Mouse (Mus musculus): ENCODE results near the gene Eya2.

Gene Eya2

DNA sequence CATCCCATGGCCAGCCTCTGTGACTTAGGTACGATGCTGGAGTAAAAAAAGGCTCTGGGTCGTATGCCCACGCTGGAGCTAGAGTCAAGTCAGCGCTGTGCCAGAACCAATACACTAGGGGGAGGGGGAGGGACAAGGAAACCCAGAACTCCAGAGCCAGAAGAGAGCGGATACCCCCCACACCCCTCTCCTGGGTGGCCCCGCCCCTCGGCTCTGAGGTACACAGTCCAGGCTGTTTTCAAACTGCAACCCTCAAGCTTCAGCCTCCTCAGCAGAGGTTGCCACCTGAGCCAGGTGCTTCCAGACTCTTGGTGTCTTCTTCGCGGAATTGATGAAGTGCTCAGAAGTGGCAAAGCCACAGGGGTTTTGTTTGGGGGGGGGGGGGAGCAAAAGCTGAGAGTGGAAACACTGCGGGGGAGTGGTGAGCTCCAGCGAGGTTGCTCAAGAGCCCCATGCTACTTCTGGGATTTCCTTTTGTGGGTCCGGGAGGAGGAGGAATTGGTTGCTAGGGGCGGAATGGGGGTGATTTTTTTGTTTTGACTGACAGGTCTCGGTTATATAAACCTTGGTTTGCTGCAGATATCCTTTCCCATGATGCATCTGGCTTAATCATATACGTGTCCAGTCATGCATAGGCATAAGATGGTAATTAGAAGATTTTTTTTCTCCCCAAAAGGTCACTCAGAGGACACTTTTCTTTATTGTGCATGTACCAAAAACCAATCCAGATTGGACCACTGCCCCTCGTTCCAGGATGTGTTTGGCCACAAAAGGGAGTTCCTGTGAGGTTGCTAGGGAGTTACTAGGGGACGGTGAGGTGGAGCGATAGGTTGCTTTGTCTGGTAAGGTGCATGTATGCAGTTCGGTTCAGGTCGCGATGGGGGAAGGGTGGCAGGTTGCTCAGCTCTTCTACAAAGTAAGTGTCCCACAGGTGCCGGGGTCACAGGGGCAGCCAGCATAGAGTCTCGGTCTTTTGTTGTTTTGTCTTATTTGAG, 122.6 kb downstream of the Eya2 start:
- DNase-seq (ENCODE audit: low read depth): no peak

DNA sequence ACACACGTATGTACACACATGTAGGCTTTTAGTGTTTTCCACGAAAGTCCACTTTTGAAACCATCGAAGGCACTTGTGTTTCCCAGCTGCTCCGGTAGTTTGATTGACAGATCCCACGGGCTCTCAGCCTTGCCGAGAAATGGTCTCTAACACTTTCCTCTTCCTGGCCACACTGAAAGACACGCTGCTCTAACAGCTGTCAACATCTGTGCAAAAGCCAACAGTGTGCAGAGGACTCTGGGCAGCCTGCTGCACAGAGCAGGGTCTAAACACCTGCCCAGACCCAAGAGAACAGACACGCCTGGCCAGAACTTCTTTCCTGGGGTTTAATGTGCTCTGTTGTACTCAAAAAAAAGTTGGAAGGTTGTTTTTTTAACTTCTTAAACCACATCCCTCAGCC, 124.5 kb downstream of the Eya2 start:
- DNase-seq (ENCODE audit: low read depth): no peak

DNA sequence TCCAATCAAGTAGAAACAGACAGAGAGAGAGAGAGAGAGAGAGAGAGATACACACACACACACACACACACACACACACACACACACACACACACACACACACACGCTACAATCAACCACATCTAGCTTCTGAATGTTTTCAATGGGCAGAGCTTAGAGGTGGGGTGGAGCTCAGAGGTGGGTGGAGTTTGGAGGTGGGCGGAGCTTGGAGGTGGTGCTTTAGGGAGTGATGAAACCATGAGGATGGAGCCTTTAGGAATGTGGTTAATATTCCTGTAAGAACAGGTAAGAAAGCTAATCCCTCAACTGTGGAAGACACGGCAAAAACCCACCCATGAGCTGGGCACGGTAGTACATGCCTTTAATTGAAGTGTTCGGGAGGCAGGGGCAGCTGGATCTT, 127.1 kb downstream of the Eya2 start:
- no peak for DNase-seq (ENCODE audit: low read depth)

DNA sequence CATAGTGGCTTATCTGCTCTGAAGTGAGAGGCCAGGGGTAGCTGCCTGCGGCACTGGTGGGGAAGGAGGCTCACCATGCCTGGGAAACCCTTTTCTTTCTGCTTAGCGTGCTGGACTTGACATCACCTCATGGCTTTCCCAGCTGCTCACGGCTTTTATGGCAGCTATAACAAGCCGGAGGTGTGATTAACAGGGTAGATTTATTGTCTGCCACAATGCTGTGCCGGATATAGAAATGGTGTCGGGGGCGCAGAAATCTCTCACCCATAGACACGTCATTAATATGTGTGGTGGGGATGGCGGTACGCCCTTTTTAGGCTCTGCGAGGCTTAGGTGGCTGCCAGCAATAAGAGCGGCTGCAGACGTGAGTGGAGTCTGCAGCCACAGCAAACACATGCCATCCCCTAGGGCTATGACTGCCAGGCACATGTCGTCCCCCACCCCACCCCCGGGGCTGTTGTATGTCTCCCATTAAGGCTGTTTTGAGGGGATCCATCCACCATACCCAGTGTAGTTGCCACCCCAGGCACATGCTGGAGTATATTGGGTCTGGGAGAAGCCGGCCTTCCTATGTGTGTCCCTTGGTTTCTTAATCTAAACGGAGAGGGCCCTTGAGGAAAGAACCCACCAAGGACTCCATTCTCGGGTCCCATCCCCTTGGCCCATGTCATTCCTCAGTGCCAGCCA, 137.9 kb downstream of the Eya2 start:
- no peak for DNase-seq (ENCODE audit: low read depth)

DNA sequence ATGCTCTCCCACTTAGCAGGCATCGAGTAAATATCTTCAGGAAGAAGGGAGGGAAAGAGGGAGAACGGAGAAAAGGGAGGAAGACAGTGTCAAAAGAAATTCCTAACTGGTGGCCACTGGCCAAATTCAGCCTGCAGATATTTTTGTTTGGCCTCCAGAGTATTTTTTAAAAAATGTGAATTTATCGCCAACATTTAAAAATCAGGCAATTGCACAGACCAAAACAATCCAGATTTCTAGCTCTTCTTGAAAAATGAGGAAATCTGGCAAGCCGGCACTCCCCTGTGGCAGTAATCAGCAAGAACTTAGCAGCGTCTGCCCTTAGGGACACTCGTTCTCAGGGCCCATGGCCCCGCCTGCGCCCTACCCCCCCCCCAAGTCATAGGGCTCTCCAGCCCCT, 138.9 kb downstream of the Eya2 start:
- DNase-seq (ENCODE audit: low read depth): no peak

DNA sequence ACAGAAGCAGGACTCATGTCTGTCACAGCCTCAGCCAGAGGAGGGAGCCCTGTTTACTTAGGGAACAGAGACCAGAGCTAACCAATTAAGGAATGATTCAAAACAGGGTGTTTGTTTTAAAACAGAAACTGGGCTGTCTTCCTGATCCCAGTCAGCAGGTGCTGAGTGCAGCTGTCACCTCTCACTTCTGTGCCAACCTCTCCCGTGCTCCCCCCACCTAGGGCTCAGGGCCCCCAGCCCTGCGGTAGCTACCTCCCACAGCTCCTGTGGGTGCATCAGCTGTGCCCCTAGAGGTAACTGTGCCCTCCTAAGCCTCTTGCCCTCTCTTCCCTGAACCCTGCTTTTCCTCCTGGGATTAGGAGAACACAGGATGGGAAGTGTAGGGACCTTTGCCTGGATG, 141.5 kb downstream of the Eya2 start:
- no peak for DNase-seq (ENCODE audit: low read depth)

DNA sequence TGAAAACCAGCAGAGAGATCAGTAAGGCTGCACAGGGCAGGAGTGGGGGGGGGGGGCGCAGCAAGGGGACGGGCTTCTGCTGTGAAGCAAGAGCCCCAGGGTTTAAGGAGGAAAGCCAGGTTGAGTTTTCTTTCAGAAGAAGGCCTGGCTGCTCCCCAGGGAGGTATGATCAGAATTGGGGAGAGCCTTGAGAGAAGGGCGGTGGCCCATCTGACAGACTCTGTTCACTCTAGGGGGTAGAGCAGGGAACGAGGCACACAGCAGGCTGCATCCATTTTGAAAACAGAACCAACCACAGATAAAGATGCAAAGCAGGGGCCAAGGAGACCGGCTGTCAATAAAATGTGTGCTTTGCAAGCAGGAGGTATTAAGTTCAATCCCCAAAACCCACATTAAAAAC, 145.5 kb downstream of the Eya2 start:
- no peak for DNase-seq (ENCODE audit: low read depth)

DNA sequence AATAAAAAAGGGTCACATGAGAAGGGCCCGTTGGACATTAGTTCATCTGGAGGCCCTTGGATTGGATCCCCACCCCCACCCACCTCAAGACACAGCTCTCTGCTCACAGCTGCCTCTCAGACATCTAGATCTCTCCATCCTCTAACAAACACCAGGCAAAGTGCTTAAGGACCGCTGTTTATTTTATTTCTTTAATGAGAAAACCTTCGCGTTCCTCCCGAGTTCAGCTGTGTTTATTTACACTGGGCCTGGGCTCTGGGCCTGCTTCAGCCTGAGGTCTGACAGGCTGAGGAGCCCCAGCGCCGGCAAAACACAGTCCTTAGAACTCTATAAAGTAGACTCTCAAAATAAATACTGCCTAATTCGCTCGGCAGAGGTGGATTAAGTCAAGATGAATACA, 146.2 kb downstream of the Eya2 start:
- no peak for DNase-seq (ENCODE audit: low read depth)

DNA sequence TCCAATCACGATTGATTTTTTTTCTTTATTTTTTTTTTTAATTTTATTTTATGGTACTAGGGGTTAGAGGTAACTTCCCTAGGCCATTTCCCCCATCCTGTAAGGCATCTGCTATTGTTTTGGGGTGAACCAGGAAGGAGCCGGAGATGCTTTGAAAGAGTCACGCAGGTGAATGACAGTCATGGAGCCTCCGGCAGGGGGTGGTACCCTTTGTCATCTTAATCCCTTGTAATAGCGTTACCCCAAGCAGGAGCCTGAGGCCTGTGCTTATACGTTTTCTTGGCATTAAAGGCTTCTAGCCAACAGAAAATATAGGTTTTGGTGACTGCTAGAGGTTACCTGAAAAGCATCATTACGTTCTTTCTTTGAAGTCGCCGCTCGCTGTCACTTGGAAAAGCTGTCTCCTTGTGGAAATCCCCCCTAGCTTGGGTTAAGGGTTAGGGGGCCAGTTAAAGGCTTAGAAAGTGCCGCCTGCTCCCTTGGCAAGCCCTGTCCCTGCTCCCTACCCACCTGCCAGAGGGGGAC, 146.8 kb downstream of the Eya2 start:
- DNase-seq (ENCODE audit: low read depth): no peak

DNA sequence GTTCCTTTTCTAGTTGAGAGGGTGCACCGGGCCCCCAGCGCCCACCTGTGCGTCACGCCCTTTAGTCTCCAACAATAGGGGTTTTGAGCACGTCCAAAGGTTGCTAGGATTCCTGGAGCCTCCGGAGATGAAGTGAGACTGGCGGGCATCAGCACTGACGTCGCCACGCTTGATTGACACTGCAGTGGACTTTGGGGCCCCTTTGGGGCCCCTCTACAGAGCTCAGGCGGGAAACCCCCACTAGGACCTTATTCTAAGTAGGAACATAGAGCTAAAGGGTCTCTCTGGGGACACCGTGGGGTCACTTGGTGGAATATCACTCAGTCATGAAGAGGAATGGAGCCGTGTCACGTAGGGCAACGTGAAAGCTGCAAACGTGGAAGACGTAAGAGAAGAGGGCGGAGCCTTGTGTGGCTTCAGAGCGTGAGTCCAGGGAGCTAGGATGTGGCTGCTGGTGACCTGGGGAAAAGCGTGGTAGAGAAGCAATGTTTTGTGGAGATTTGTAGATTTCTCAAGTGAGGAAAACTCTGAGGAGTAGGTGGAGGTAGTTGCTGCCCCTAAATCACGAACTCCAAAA, 147.5 kb downstream of the Eya2 start:
- no peak for DNase-seq (ENCODE audit: low read depth)

DNA sequence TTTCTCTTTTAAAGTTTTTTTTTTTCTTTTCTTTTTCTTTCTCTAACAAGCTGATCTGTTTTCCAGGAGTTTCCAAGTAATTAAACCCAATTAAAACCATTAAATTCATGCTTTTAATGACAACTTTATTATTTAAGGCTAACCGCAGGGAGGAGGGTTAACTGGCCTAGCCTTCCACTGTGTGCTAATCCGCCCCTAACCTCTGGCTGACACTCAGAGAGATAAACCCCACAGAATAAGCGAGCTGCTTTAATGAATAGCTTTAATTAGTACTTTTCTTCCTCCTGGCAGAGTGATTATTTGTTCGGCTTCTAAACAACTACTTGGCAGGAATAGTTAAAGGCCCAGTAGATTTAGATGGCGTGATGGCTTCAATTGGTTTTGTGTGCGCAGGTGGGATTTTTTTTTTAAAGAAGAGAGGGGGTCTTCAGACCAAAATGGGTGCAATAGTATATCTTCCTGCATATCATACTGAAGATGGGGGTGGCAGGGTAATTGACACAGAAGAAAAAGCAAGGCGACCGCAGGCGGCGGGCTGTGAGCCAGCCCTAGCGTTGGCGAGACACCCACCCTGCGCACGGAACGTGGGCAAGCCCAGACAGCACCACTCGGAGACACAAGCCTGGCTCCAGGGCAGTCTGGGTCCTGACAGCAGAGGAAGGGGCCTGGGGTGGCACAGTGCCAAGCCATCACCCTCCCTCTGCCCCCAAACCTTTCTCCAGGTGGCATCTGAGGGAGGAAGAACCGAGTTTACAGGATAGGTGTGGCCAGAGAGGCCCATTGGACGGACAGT, 150.7 kb downstream of the Eya2 start:
- no peak for DNase-seq (ENCODE audit: low read depth)

DNA sequence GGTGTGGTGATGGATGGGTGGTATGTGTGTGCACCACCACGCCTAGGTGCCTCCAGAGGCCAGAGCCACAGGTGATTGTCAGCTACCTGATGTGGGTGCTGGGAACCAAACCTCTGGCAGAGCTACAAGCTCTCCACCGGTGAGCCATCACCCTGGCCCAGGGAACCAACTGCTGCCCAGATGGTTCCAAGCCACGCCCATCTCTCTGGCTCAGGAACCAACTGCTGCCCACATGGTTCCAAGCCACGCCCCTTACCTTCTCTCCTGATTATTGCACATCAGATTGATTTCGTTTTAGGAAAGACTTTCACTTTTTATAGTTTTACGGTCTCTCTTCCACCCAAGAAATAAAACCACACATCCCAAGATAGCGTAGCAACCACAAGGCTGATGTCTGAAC, 153.1 kb downstream of the Eya2 start:
- no peak for DNase-seq (ENCODE audit: low read depth)

DNA sequence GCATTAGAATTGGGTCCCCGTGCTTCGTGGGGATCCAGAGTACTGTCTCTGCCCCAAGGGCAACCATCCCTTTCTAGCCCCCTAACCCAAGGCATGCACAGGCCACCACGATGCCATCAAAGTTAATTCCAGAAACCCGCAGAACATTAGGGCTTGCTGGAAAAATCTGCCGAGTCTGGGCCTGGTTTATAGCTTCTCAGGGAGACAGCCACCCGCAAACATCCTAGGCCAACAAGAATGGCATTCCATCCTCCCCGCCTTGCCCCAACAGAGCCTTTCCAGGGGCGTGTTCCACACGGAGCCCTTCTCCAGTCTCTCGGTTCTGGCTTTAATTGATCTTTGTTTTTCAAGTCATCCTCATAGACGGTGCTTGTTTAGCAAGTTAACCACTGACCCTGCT, 153.6 kb downstream of the Eya2 start:
- DNase-seq (ENCODE audit: low read depth): no peak

DNA sequence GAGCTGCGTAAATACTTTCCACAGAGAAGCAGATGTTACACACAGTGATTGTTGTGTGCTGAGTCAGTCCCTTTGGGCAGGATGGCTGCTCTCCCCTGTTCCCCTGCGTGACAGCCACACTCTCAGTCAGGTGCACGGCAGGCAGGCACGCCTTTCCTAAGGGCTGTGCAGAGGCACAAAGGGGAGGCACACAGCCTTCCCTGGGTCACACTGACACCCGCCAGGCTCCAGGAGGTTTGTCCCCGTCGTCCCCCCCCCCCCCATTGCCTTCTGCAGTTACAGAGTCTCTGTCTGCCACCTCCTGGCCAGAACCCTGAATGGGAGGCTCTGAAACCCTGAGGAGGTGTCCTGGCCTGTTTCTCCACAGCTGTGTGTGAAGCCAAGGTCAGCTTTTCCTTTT, 156.2 kb downstream of the Eya2 start:
- no peak for DNase-seq (ENCODE audit: low read depth)

DNA sequence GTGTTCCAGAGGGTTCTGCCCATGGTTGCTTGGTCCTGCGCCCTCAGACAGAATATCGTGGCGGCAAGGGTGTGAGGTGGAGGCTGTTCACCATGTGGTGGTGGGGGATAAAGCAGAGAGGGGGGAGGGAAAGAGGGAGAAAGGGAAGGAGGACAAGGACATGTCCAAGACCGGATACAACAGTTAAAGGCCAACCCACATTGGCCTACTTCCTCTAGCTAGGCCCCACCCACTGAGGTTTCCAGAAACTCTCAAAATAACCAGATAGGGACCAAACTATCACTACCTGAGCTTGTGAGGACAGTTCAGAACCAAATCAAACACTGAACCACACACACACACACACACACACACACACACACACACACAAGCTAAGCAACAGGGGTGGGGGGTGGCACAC, 157.9 kb downstream of the Eya2 start:
- no peak for DNase-seq (ENCODE audit: low read depth)

DNA sequence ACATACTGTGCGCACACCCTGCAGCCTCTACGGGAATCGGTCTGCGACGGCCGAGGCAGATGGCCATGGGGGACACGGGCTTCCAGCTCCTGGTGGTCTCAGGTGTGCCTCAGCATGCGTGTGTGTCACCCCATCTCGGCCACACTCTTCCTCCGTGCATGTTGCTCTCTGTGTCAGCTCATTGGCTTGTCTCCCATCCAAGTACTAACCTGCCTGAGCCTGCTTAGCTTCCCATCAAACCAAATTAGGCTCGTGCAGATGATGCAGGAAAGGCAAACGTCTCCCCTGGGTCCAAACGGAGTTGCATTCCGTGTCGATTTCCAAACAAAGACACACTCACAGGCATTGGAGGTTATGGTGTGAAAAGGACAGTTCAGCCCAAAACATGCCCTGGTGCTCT, 163.0 kb downstream of the Eya2 start:
- no peak for DNase-seq (ENCODE audit: low read depth)

DNA sequence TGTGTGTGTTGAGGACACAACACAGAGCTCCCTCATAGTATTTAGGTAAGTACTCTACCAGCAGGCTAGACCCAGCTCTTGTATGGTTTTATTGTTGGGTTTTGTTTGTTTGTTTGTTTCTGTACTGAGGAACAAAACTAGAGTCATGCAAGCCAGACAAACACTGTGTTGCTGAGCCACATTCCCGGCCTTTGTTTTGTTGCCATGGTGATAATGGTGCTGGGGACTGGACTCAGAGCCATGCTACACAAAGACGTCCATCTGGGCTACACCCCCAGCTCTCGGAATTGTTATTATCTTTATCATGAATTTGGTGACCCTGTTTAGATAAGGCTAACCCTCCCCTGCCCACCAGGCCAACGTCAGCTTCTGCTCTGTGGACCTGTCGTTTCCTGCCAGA, 163.7 kb downstream of the Eya2 start:
- DNase-seq (ENCODE audit: low read depth): no peak

DNA sequence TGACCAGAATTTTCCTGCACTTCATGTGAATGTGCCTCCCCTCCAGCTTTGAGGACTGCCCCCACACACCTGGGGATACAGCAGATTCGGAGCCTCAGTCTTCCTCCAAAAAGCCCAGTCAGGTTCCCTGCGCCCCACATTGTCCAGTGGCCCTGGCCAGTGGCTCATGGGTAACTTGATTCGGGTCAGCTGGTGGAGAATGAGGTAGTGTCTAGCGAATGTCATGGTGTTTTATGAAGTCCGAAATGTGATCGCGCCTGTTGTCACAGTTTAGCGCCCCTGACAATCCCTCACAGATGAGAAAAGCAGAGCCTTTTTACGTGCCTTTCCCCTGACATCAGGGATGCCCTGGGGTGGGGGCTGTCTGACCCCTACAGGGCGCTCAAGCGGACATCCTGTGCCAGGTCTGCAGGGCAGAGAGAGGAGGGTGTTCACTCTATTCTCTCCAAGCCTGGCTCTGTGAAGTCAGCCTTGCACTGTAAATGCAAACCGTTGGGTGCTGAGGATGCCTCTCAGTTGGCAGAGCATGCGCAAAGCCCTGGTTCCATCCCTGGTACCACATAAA, 164.7 kb downstream of the Eya2 start:
- no peak for DNase-seq (ENCODE audit: low read depth)

DNA sequence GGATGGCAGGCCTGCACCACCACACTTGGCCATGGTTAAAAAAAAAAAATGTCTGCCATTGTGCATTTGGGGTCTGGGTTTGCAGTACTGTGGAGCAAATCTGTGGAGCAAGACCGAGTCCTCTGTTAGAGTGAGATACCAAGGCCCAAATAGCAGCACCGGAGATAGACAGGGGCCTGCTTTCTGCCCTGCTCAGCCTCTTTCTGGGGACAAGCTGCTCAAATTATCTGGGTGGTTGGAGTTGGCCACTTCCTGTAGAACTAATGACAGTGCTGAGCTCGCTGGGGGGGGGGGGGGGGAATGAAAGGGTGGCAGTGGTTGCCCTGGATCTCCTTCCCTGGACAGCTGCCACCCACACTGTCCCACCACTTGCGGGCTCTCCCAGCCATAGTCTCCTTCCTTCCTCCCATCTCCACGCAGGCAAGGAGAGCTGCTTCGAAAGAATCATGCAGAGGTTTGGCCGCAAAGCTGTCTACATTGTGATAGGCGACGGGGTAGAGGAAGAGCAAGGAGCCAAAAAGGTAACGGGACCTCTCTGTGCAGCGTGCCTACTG, 174.1 kb downstream of the Eya2 start:
- DNase-seq (ENCODE audit: low read depth): no peak

DNA sequence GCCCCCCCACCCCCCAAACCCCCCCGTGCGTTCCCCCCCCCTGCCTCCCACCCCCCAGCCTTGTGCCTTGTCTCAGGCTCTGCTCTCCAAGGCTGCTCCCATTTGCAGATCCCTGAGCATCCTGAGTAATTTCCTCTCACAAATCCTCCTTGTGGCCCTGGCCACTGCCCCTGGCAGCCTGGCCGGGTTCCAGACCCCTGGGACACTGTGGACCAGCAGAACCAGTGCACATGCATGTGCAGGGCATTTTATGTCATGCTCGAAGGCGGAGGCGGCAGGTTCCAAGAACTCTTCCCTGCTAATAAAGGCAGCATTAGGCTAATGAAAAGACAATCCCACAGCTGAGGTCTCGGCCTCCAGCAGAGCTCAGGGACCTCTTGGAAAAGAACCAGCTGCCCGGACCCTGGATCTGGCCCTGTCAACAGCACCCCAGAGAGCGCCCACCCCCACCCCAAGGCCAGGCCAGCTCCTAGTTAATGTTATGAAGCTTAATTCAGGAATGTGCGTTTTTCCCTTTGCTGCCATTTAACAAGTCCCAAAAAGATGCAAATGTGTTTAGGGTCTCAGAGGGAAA, 174.6 kb downstream of the Eya2 start:
- no peak for DNase-seq (ENCODE audit: low read depth)

DNA sequence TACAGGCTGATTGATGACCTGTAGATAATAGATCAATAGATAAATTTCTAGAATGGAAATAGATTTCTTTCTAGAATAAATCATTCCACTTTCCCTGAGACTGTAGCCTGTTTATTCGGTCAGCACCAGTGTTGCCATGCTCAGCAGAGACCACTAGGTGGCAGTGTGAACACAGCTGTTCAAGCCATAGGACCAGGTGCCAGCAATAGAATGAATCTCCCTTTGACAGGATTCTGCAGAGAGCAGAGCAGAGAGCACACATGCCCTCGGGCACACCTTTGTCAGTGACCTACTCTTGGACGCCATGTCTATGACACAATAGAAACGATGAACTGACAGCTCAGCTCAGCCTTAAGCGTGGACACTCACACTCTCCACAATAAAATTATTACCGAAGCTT, 184.1 kb downstream of the Eya2 start:
- peak; percentile 43 for DNase-seq (ENCODE audit: low read depth)
